Mouse (Mus musculus) MEL (cell line): Measurements from ENCODE around the gene Olfr781.
"Not testable (repeated sequence)": the region's sequence is repeated elsewhere in the genome, so short reads cannot be mapped to it uniquely, and the experiment has no call there.

Source experiments
- CHD2 ChIP-seq: IDR thresholded peaks from 2 replicates; pipeline ENCODE4 v1.6.1; 2011; ENCODE audit warnings: low read length, improper control_type of control experiment
- CTCF ChIP-seq, 3 experiments: IDR thresholded peaks in 2 of 3; conservative IDR thresholded peaks in 1 of 3; 2 replicates each; pipeline ENCODE4 v1.5.1; 2011 to 2012; ENCODE audit warnings: low read length in 3 of 3, low read depth in 2 of 3, mild to moderate bottlenecking in 2 of 3, improper control_type of control experiment in 1 of 3, inconsistent platforms in 1 of 3, mixed read lengths in 1 of 3, moderate library complexity in 1 of 3; ENCODE audit not compliant: control insufficient read depth in 1 of 3, insufficient read depth in 1 of 3, poor library complexity in 1 of 3, severe bottlenecking in 1 of 3
- GABPA ChIP-seq: IDR thresholded peaks from 2 replicates; pipeline ENCODE4 v1.6.1; 2012; ENCODE audit warnings: low read depth, mild to moderate bottlenecking, inconsistent platforms, low read length, improper control_type of control experiment, moderate library complexity
- KAT2A ChIP-seq: conservative IDR thresholded peaks from 2 replicates; pipeline ENCODE4 v1.6.1; 2012; ENCODE audit warnings: low read depth, low read length, improper control_type of control experiment, inconsistent platforms
- MAFK ChIP-seq: IDR thresholded peaks from 2 replicates; pipeline ENCODE4 v1.6.1; 2011; ENCODE audit warnings: low read depth, mild to moderate bottlenecking, low read length, improper control_type of control experiment, borderline replicate concordance
- MAZ ChIP-seq: IDR thresholded peaks from 2 replicates; pipeline ENCODE4 v1.6.1; 2012; ENCODE audit warnings: low read depth, mild to moderate bottlenecking, inconsistent platforms, low read length, improper control_type of control experiment
- MYB ChIP-seq: IDR thresholded peaks from 2 replicates; pipeline ENCODE4 v1.6.1; 2011; ENCODE audit warnings: mild to moderate bottlenecking, low read depth, low read length, improper control_type of control experiment
- POLR2A ChIP-seq, 2 experiments: IDR thresholded peaks; 2 replicates each; pipeline ENCODE4 v1.6.1; 2011 to 2012; ENCODE audit warnings: low read length in 2 of 2, mild to moderate bottlenecking in 2 of 2, control low read depth in 1 of 2, improper control_type of control experiment in 1 of 2, low read depth in 1 of 2, moderate library complexity in 1 of 2; ENCODE audit not compliant: control insufficient read depth in 1 of 2, insufficient read depth in 1 of 2, poor library complexity in 1 of 2
- TBP ChIP-seq: IDR thresholded peaks from 2 replicates; pipeline ENCODE4 v1.8.0; 2011; ENCODE audit warnings: low read depth, low read length, improper control_type of control experiment
- TCF12 ChIP-seq: IDR thresholded peaks from 2 replicates; pipeline ENCODE4 v1.6.1; 2014; ENCODE audit warnings: low read depth, mild to moderate bottlenecking, inconsistent platforms, low read length, improper control_type of control experiment, moderate library complexity
- USF1 ChIP-seq: IDR thresholded peaks from 2 replicates; pipeline ENCODE4 v1.6.1; 2014; ENCODE audit warnings: low read depth, mild to moderate bottlenecking, inconsistent platforms, low read length, improper control_type of control experiment, moderate library complexity
- ZMIZ1 ChIP-seq: IDR thresholded peaks from 2 replicates; pipeline ENCODE4 v1.6.1; 2012; ENCODE audit warnings: low read depth, mild to moderate bottlenecking, inconsistent platforms, low read length, improper control_type of control experiment, moderate library complexity

DNA sequence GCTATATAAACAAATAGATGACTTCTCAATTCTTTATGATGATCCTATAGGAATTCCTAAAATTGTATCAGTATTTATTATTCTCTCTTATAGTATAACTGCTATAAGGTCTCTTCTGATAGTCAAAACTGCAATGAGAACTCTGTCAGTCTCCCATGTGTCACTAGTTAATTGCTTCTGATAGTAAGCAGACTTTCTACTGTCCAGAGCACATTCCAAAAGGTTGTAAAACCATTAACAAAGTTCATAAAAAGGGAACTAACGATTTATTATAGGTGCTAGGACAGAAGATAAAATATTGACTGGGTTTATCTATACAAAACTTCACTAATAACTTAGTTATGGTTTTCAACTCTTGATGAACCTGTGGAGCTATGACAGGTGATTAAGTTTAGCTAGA, 15.7 kb upstream of the Olfr781 start:
- TF ChIP-seq TBP; CTCF (IDR thresholded peaks at IDR 0.05 in 2 of 3, conservative IDR thresholded peaks at IDR 0.05 in 1 of 3; ENCODE audit: control insufficient read depth in 1 of 3, insufficient read depth in 1 of 3, low read depth in 2 of 3, low read length in 3 of 3, poor library complexity in 1 of 3, severe bottlenecking in 1 of 3); KAT2A; POLR2A (IDR thresholded peaks at IDR 0.05; ENCODE audit: control insufficient read depth in 1 of 2, insufficient read depth in 1 of 2, low read depth in 1 of 2, low read length in 2 of 2, poor library complexity in 1 of 2); USF1; CHD2; TCF12; ZMIZ1; MAFK; MYB; MAZ; GABPA: not testable (repeated sequence)
